Mouse (Mus musculus) hindbrain, embryonic 14.5 days (tissue): ENCODE data around the gene A630001G21Rik. TPM values are rescaled to one million over a fixed set of nuclear protein-coding genes. Genes with fewer than 3 reads are reported as not detected.

Experiments used
- ATAC-seq: fragments of 200-750 bp; cut with Nextera tagmentation; 2 replicates; pipeline ENCODE4 v1.8.0; 2017; ENCODE audit warnings: moderate number of reproducible peaks, mild to moderate bottlenecking, moderate TSS enrichment, moderate library complexity; ENCODE audit not compliant: low FRiP score
- DNase-seq: peaks from one replicate; pipeline ENCODE4 v3.0.0-alpha.2; 2015; ENCODE audit warnings: low spot score
- H3K27ac ChIP-seq: fragments of 300-500 bp; sonication (generic); 2 replicates; pipeline ENCODE4 v1.5.1; 2014; ENCODE audit warnings: mild to moderate bottlenecking, moderate library complexity
- H3K27me3 ChIP-seq: fragments of 300-500 bp; sonication (generic); 2 replicates; pipeline ENCODE4 v1.6.1; 2014; ENCODE audit warnings: mild to moderate bottlenecking, low read length, mixed read lengths; ENCODE audit not compliant: control insufficient read depth, insufficient read depth
- H3K36me3 ChIP-seq: fragments of 300-500 bp; sonication (generic); replicated peaks from 2 replicates; pipeline ENCODE4 v1.6.1; 2014; ENCODE audit not compliant: control insufficient read depth, insufficient read depth
- H3K4me1 ChIP-seq: fragments of 300-500 bp; sonication (generic); replicated peaks from 2 replicates; pipeline ENCODE4 v1.6.1; 2014; ENCODE audit warnings: antibody characterized with exemption, low read length, mixed read lengths; ENCODE audit not compliant: control insufficient read depth, insufficient read depth
- H3K4me2 ChIP-seq: fragments of 300-500 bp; sonication (generic); replicated peaks from 2 replicates; pipeline ENCODE4 v1.6.1; 2014; ENCODE audit warnings: mild to moderate bottlenecking, moderate library complexity
- H3K4me3 ChIP-seq: fragments of 300-500 bp; sonication (generic); replicated peaks from 2 replicates; pipeline ENCODE4 v1.5.1; 2014; ENCODE audit warnings: mild to moderate bottlenecking, low read length
- H3K9ac ChIP-seq: fragments of 300-500 bp; sonication (generic); 2 replicates; pipeline ENCODE4 v1.6.1; 2014
- H3K9me3 ChIP-seq: fragments of 300-500 bp; sonication (generic); 2 replicates; pipeline ENCODE4 v1.6.1; 2016; ENCODE audit warnings: low read length; ENCODE audit not compliant: control insufficient read depth
- WGBS: fragments of 180-500 bp; shearing (Covaris S2); extraction: QIAGEN DNeasy Blood & Tissue Kit; methylation state at CpG from one replicate; pipeline ENCODE4 v1.1.7; 2014; 5-methylcytosine and 5-hydroxymethylcytosine counted together
- polyA plus RNA-seq: library from polyadenylated mRNA; unstranded; fragments of >200 nt; fragmentation: Nextera tagmentation; extraction: Ambion mirVana; gene quantifications from 2 replicates; pipeline ENCODE4 v1.2.1, GENCODE M21; 2014

Gene A630001G21Rik
- polyA plus RNA-seq, 1 experiment from 2014 or later = 0.19 TPM

DNA sequence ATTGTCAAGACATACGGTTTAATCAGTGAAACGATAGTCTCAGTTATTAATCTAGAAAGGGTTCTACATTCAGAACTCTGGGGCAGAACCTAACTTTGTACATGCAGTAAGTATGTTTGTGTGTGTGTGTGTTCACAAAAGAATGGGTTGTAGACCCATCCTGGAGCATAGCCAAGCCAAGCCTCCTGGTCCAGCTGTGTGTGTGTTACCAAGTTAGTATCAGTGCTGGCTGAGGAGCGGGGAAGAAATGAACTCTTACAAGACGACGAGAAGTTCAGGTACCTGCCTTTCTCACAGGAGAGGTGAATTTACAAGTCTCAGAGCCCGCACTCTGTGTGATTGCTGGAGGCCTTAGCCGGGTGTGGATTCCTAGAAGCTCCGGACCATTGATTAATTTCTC, 26.1 kb upstream of the A630001G21Rik start:
- H3K4me2 ChIP-seq = no peak overlapping the region
- no peak overlapping the region for H3K27ac ChIP-seq
- no peak overlapping the region for H3K4me3 ChIP-seq
- 93% methylated on average over 8 of the region's 8 CpGs for WGBS
- no peaks in the 10 kb centered on the region for H3K27me3 ChIP-seq
- ATAC-seq = no peak
- H3K9me3 ChIP-seq = no peaks in the 10 kb centered on the region
- H3K36me3 ChIP-seq = no peaks in the 10 kb centered on the region
- DNase-seq = no peak
- H3K9ac ChIP-seq = no peak overlapping the region
- H3K4me1 ChIP-seq = 0 out of 2 replicates have a peak, but pooled peaks cover 6% of the 10 kb centered on the region

DNA sequence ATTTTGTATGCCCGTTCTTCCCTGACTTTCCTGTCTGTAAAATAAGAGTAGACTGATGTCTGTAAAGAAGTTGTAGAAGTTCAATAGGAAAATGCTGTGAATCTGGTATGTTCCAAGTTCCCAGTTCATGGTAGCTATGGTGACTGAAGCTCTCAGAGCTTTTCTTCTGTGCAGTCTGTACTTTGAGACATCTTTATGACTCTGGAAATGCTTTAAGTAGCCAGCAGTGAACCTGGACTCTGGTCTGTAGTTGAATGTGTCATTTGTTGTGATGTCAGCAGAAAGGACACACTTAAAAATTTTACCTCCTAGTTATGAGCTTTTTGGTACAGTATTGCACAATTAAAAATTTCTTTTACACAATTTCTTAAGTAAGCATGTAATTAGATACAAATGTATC, 24.1 kb upstream of the A630001G21Rik start:
- Histone ChIP-seq H3K27me3 (no peaks in the 10 kb centered on the region), H3K9ac (no peak overlapping the region), H3K4me2 (no peak overlapping the region), H3K9me3 (no peaks in the 10 kb centered on the region), H3K27ac (no peak overlapping the region), H3K4me3 (no peak overlapping the region), H3K4me1 (peaks cover 6% of the 10 kb centered on the region; the same call in 1 of the 2 replicates), H3K36me3 (no peaks in the 10 kb centered on the region)
- DNase-seq (no peak), ATAC-seq (no peak)
- 94% methylated on average over 1 of the region's 1 CpGs for WGBS

DNA sequence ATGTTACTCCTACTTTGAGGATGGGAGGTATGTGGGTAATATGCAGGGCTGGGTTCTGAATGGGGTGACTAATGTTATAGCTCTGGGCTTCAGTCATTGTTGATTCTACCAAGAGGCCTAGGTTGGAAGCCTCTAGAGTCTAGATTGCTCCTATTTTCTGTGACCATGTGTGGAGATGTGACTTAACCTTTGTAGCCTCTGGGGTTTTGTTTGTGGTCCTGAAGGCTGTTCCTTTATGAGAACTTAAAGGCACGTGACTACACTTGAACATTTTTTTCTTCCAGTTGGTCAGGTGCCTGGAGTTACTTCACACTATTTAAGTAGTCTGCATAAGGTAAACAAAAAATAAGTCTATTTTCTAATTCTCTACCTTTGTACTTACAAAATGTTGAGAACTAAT, 21.3 kb upstream of the A630001G21Rik start:
- Histone ChIP-seq H3K36me3 (no peaks in the 10 kb centered on the region; the same call in none of the 2 replicates), H3K4me3 (no peak overlapping the region), H3K4me2 (no peak overlapping the region), H3K27me3 (no peaks in the 10 kb centered on the region), H3K9ac (no peak overlapping the region), H3K4me1 (peaks cover 21% of the 10 kb centered on the region), H3K9me3 (no peaks in the 10 kb centered on the region), H3K27ac (no peak overlapping the region)
- WGBS = 74% methylated on average over 1 of the region's 1 CpGs
- DNase-seq (no peak), ATAC-seq (no peak)

DNA sequence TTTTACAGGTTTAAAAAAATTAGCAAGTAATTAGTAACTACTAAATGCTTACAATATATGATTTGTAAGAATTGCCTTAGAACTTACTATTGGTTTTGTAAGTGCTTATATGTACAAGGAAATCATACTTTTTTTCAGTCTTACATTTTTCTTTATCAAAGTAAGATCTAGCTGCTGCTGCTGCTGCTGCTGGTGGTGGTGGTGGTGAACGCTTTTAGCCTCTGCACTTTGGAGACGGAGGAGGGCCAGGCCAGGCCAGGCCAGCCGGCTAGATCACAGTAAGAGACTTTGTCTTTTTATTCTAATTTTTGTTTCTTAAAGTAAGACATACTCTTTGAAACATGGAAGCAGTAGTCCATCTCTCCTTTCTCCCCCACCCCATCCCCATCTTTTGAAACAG, 16.8 kb upstream of the A630001G21Rik start:
- Histone ChIP-seq H3K27ac (no peak overlapping the region), H3K9me3 (no peaks in the 10 kb centered on the region), H3K4me3 (peak overlapping the region; percentile 13; the same call in 1 of the 2 replicates), H3K4me2 (peak overlapping the region; percentile 58), H3K4me1 (peaks cover 21% of the 10 kb centered on the region), H3K27me3 (no peaks in the 10 kb centered on the region), H3K9ac (no peak overlapping the region), H3K36me3 (no peaks in the 10 kb centered on the region; the same call in none of the 2 replicates)
- ATAC-seq = no peak
- no peak for DNase-seq
- WGBS = 61% methylated on average over 3 of the region's 3 CpGs

DNA sequence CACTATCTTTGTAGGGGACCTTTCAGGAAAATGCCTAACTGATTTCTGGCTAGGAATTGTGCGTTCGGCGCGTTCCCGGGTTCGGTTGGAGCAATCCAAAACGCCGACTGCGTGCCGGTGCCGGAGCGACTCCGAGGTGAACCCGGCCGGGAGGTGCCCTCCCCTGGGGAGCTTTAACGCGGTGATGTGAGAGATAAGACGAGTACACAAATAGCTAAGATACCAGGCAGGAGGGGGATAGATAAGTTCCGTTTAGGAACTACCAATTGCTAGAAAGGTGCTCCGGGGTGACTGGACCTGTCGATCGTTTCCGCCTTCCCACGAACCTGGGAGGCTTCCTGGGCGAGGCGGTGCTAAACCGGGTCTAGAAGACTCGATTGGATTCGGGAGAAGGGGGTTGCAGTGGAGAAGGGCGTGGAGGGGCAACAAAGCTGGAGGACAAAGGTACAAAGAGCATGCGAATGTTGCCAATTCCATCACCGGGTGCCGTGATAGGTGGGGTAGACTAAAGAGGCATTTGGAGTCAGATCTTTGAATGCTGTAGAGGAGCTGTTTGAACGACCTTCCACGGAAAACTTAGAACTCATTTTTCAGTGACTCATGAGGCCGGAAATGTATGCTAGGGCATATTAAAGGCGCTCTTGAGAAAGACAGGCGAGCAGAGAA, 15.8 kb upstream of the A630001G21Rik start:
- under 1% methylated on average over 38 of the region's 38 CpGs for WGBS
- Histone ChIP-seq H3K27me3 (no peaks in the 10 kb centered on the region), H3K4me1 (peaks cover 16% of the 10 kb centered on the region), H3K9ac (peak overlapping the region; percentile 97), H3K4me3 (peak overlapping the region; percentile 98), H3K36me3 (no peaks in the 10 kb centered on the region; the same call in none of the 2 replicates), H3K9me3 (no peaks in the 10 kb centered on the region), H3K4me2 (peak overlapping the region; percentile 58), H3K27ac (peak overlapping the region; percentile 95)
- peak; percentile 15; the same call in 1 of the 2 replicates for ATAC-seq
- peak; percentile 56 for DNase-seq

DNA sequence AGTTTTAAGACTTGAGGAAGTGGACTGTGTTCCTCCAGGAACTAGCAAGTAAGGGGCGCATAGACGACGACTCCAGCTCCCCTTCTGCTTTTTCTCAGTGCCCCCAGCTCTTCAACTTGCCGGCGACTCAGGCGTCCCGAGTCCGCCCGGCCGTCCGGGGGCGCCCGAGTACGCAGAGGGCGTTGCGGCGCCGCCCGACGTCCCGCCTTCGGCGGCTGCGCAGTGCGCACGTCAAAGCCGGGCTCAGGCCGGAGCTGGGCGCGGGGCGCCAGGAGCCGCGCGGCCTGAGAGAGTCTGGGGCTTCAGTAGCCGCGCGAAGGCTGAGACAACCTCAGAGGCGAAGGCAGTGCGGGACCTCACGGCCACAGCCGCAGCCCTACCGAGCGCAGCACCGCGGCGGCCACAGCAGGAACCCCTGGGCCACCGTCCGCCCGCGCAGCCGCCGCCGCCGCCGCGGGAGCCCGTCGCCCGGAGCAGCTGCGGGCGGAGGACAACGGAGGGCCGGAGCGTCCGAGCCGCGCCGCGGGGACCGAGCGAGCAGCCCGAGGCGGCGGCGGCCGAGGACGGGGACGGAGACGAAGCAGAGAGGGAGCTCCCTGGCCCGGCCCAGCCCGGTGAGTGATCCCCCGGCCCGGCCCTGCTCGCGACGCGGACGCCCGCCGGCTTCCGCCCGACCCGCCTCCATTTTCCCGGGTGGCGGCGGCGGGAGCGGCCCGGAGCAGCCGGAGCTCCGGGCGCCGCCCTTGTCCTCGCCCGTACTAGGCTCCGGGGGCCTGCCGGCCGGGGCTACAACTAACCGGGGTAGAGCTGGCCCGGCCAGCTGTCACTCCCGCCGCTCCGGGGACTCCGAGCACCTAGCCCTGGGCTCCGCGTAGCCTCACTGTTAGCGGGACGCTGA, 15.0 kb upstream of the A630001G21Rik start, which contains the start of gene Cab39:
Gene Cab39 (plus strand): TSS at position 234 of the 898 bp plus-strand sequence.
- Histone ChIP-seq H3K9me3 (no peaks in the 10 kb centered on the region), H3K4me2 (peak within 1 kb of the TSS; percentile 58), H3K27me3 (no peaks in the 10 kb centered on the region), H3K27ac (peak within 1 kb of the TSS; percentile 95), H3K4me1 (peaks cover 16% of the 10 kb centered on the region), H3K9ac (peak within 1 kb of the TSS; percentile 97), H3K4me3 (peak within 1 kb of the TSS; percentile 98), H3K36me3 (no peaks in the 10 kb centered on the region; the same call in none of the 2 replicates)
- ATAC-seq = peak; percentile 96
- under 1% methylated on average over 108 of the region's 118 CpGs for WGBS
- peak; percentile 95 for DNase-seq

DNA sequence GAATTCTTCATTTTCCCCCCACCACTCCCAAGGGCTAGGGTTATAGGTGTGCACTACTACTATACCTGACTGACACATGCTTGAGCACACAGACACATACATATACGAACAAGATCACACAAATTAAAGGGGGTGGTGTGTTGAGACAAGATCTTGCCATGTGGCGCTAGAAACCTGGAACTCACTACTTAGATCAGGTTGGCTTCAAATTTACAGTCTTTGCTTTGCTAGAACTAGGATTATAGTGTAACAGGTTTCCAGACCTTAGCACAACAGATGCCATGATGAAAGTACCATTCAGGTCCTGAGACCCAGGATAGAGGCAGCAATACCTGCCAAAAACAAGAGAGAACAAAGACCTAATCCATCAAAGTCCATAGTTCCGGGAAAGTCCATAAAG, 13.0 kb upstream of the A630001G21Rik start:
- no peaks in the 10 kb centered on the region; the same call in 1 of the 2 replicates for H3K36me3 ChIP-seq
- ATAC-seq = no peak
- H3K9ac ChIP-seq = no peak overlapping the region
- no peak for DNase-seq
- H3K4me1 ChIP-seq = peaks cover 11% of the 10 kb centered on the region
- no peak overlapping the region for H3K27ac ChIP-seq
- 88% methylated on average over 3 of the region's 3 CpGs for WGBS
- H3K27me3 ChIP-seq = no peaks in the 10 kb centered on the region
- H3K9me3 ChIP-seq = no peaks in the 10 kb centered on the region
- H3K4me3 ChIP-seq = no peak overlapping the region
- H3K4me2 ChIP-seq = no peak overlapping the region

DNA sequence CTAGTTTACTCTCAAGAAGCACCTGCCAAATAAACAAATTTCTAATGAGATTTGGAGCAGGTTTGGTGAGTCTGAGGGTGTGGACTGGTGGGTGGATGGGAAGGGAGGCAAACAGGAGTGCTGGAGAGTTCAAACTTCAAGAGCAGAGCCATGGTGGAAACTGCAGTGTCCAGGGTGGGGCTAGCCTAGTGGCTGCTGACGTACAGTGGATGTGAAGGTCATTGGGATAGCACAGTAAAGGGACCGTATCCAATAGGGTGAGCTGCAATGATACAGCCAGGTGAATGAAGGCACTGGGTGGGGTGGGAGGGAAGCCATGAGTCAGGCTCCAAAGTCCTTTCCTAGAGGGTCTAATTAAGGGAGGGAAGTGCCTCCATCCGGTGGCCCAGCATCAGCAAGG, 12.1 kb upstream of the A630001G21Rik start:
- WGBS = 81% methylated on average over 3 of the region's 3 CpGs
- Histone ChIP-seq H3K36me3 (no peaks in the 10 kb centered on the region), H3K27ac (no peak overlapping the region), H3K9ac (no peak overlapping the region), H3K27me3 (no peaks in the 10 kb centered on the region), H3K4me2 (no peak overlapping the region), H3K4me3 (no peak overlapping the region), H3K9me3 (no peaks in the 10 kb centered on the region), H3K4me1 (peaks cover 5% of the 10 kb centered on the region)
- ATAC-seq = no peak
- DNase-seq = no peak
